Mouse (Mus musculus) erythroblast, embryonic 14.5 days (primary cell): ENCODE measurements around the gene Sez6. TPM values are rescaled to one million over a fixed set of nuclear protein-coding genes. Genes with fewer than 3 reads are reported as not detected.

Experiments used
- H3K27me3 ChIP-seq: 2 replicates; pipeline ENCODE4 v1.6.1; 2012; ENCODE audit warnings: inconsistent platforms; ENCODE audit not compliant: control insufficient read depth
- H3K36me3 ChIP-seq: 2 replicates; pipeline ENCODE4 v1.6.1; 2012; ENCODE audit warnings: mild to moderate bottlenecking, inconsistent platforms; ENCODE audit not compliant: control insufficient read depth
- H3K4me1 ChIP-seq: 2 replicates; pipeline ENCODE4 v1.6.1; 2012; ENCODE audit warnings: inconsistent platforms; ENCODE audit not compliant: control insufficient read depth
- H3K4me3 ChIP-seq: replicated peaks from 2 replicates; pipeline ENCODE3; 2012; ENCODE audit warnings: moderate library complexity, mild to moderate bottlenecking, inconsistent platforms
- H3K9me3 ChIP-seq: 2 replicates; pipeline ENCODE4 v1.6.1; 2012; ENCODE audit warnings: low read length, inconsistent platforms, mixed read lengths; ENCODE audit not compliant: control insufficient read depth
- GATA1 ChIP-seq: IDR thresholded peaks from 2 replicates; pipeline ENCODE4 v1.6.1; 2012; ENCODE audit warnings: low read length, inconsistent platforms, mixed read lengths
- TAL1 ChIP-seq: IDR thresholded peaks from 3 replicates; pipeline ENCODE4 v1.6.1; 2012; ENCODE audit warnings: low read length, inconsistent platforms, mixed read lengths
- polyA plus RNA-seq: library from polyadenylated mRNA; stranded (reverse); fragments of >175 nt; gene quantifications from 2 replicates; pipeline ENCODE4 v1.2.3, GENCODE M21; 2012

The Sez6 gene
- polyA plus RNA-seq, 1 experiment, result not detected

GRCm38 (mm10) chr11:78006446-78006845, 75.8 kb downstream of the Sez6 start:
- Histone ChIP-seq H3K36me3 (peaks cover 94% of the 10 kb centered on the region), H3K9me3 (peaks cover 2% of the 10 kb centered on the region), H3K4me1 (peaks cover 21% of the 10 kb centered on the region), H3K27me3 (no peaks in the 10 kb centered on the region), H3K4me3 (no peak overlapping the region)
- TF ChIP-seq TAL1, result no peak
- TF ChIP-seq GATA1, result no peak

- H3K36me3 ChIP-seq, result peaks cover 99% of the 10 kb centered on the region
- no peak overlapping the region for H3K4me3 ChIP-seq
- H3K27me3 ChIP-seq, result no peaks in the 10 kb centered on the region
- no peaks in the 10 kb centered on the region for H3K9me3 ChIP-seq
- TF ChIP-seq GATA1 (no peak), TAL1 (no peak)
- H3K4me1 ChIP-seq, result peaks cover 3% of the 10 kb centered on the region
These were observed 89.1 kb downstream of the Sez6 start for GRCm38 (mm10) chr11:78019676-78020075.

- Histone ChIP-seq H3K9me3 (no peaks in the 10 kb centered on the region), H3K27me3 (no peaks in the 10 kb centered on the region), H3K36me3 (peaks cover 98% of the 10 kb centered on the region), H3K4me1 (peaks cover 3% of the 10 kb centered on the region), H3K4me3 (no peak overlapping the region)
- TF ChIP-seq TAL1 (no peak), GATA1 (no peak)
These were observed 93.0 kb downstream of the Sez6 start for GRCm38 (mm10) chr11:78023607-78024006.

Other genes starting within 250 kb of the Sez6 start
- gene Nufip2, start 244.6 kb upstream of the Sez6 start, polyA plus RNA-seq, result 1.0 and 1.1 TPM in 2 replicates
- gene Cryba1, start 205.5 kb upstream of the Sez6 start, polyA plus RNA-seq, result not detected in 2 replicates
- 5.1 and 7.7 TPM in 2 replicates for gene Myo18a, start 167.6 kb upstream of the Sez6 start, polyA plus RNA-seq
- gene Gm10277, start 143.1 kb upstream of the Sez6 start, polyA plus RNA-seq, result not detected in 2 replicates
- gene Pipox, start 36.7 kb upstream of the Sez6 start, polyA plus RNA-seq, result not detected in 2 replicates
- 16.6 and 19.3 TPM in 2 replicates for gene Phf12, start 52.0 kb downstream of the Sez6 start, polyA plus RNA-seq
- gene Dhrs13, start 101.5 kb downstream of the Sez6 start, polyA plus RNA-seq, result 4.7 and 5.1 TPM in 2 replicates
- 4.8 and 5.4 TPM in 2 replicates for gene Flot2, start 107.1 kb downstream of the Sez6 start, polyA plus RNA-seq
- gene Eral1, start 149.6 kb downstream of the Sez6 start, polyA plus RNA-seq, result 0.14 and 0.29 TPM in 2 replicates
- gene Fam222b, start 163.9 kb downstream of the Sez6 start, polyA plus RNA-seq, result 0.77 and 0.78 TPM in 2 replicates
- 7.2 and 9.4 TPM in 2 replicates for gene Traf4, start 234.8 kb downstream of the Sez6 start, polyA plus RNA-seq
- gene Nek8, start 245.9 kb downstream of the Sez6 start, polyA plus RNA-seq, result 1.7 and 2.0 TPM in 2 replicates
- gene Tlcd1, start 245.9 kb downstream of the Sez6 start, polyA plus RNA-seq, result 91.9 and 97.7 TPM in 2 replicates